Mouse (Mus musculus) CH12.LX (cell line): ENCODE measurements at regions not wholly inside any gene's neighbourhood (a gene's known extent, or its start where the extent isn't known, plus 50 kb on each side); places are given as distances from the start of the nearest gene placed in this dataset.

Experiments
- DNase-seq: peaks from one replicate; pipeline ENCODE4 v3.0.0-alpha.2; 2013; ENCODE audit errors: extremely low read depth
- H3K27ac ChIP-seq: 2 replicates; pipeline ENCODE4 v1.5.1; 2012; ENCODE audit warnings: low read depth, mild to moderate bottlenecking, control low read depth, moderate library complexity; ENCODE audit not compliant: insufficient read depth
- H3K27me3 ChIP-seq: replicated peaks from 2 replicates; pipeline ENCODE3; 2012; ENCODE audit warnings: inconsistent platforms
- H3K36me3 ChIP-seq, 2 experiments: replicated peaks in 1 of 2; 2 replicates each; pipeline versions ENCODE3 to v1.6.1; 2012; ENCODE audit warnings: inconsistent platforms in 1 of 2, low read length in 1 of 2, mild to moderate bottlenecking in 1 of 2, mixed read lengths in 1 of 2, moderate library complexity in 1 of 2; ENCODE audit not compliant: control insufficient read depth in 1 of 2, insufficient read depth in 1 of 2
- H3K4me1 ChIP-seq, 2 experiments: 2 replicates each; pipeline ENCODE4 v1.6.1; 2012; ENCODE audit warnings: inconsistent platforms in 1 of 2, moderate library complexity in 1 of 2; ENCODE audit not compliant: insufficient read depth in 2 of 2, control insufficient read depth in 1 of 2
- H3K4me2 ChIP-seq: 2 replicates; pipeline ENCODE4 v1.6.1; 2012; ENCODE audit warnings: low read depth, mild to moderate bottlenecking, control low read depth; ENCODE audit not compliant: poor library complexity, insufficient read depth, severe bottlenecking
- H3K4me3 ChIP-seq, 3 experiments: fragments of 150-350 bp in 1 of 3; sonication (generic) in 1 of 3; replicated peaks in 1 of 3; 2 replicates each; pipeline versions ENCODE3 to v1.5.1; 2011 to 2012; ENCODE audit warnings: low read depth in 2 of 3, low read length in 2 of 3, mild to moderate bottlenecking in 2 of 3, moderate library complexity in 2 of 3, control low read depth in 1 of 3, improper control_type of control experiment in 1 of 3, inconsistent platforms in 1 of 3, mixed read lengths in 1 of 3; ENCODE audit not compliant: poor library complexity in 1 of 3
- H3K79me2 ChIP-seq: replicated peaks from 2 replicates; pipeline ENCODE4 v1.6.1; 2012; ENCODE audit warnings: mild to moderate bottlenecking, moderate library complexity; ENCODE audit not compliant: control insufficient read depth, poor library complexity, insufficient read depth, severe bottlenecking; ENCODE audit errors: extremely low read depth
- H3K9ac ChIP-seq: 2 replicates; pipeline ENCODE4 v1.6.1; 2012; ENCODE audit warnings: low read depth, mild to moderate bottlenecking, control low read depth, moderate library complexity; ENCODE audit not compliant: insufficient read depth
- H3K9me3 ChIP-seq: replicated peaks from 2 replicates; pipeline ENCODE3; 2012; ENCODE audit warnings: low read length, inconsistent platforms, mixed read lengths
- CTCF ChIP-seq, 2 experiments: IDR thresholded peaks in 1 of 2; conservative IDR thresholded peaks in 1 of 2; 2 replicates each; pipeline ENCODE4 v1.5.1; 2011 to 2012; ENCODE audit warnings: low read depth in 2 of 2, low read length in 2 of 2, improper control_type of control experiment in 1 of 2, inconsistent platforms in 1 of 2, mild to moderate bottlenecking in 1 of 2, moderate library complexity in 1 of 2
- E2F4 ChIP-seq: IDR thresholded peaks from 2 replicates; pipeline ENCODE4 v1.6.1; 2011; ENCODE audit warnings: low read depth, low read length, improper control_type of control experiment; ENCODE audit not compliant: insufficient replicate concordance
- ELF1 ChIP-seq: IDR thresholded peaks from 2 replicates; pipeline ENCODE4 v1.6.1; 2014; ENCODE audit warnings: low read depth, mild to moderate bottlenecking, inconsistent platforms, low read length, improper control_type of control experiment
- EP300 ChIP-seq: IDR thresholded peaks from 2 replicates; pipeline ENCODE4 v1.6.1; 2011; ENCODE audit warnings: low read length, improper control_type of control experiment
- ETS1 ChIP-seq: conservative IDR thresholded peaks from 2 replicates; pipeline ENCODE4 v1.6.1; 2012; ENCODE audit warnings: low read depth, mild to moderate bottlenecking, inconsistent platforms, low read length, improper control_type of control experiment, moderate library complexity
- GABPA ChIP-seq: IDR thresholded peaks from 2 replicates; pipeline ENCODE4 v1.6.1; 2012; ENCODE audit warnings: low read depth, low read length, improper control_type of control experiment, inconsistent platforms; ENCODE audit not compliant: insufficient replicate concordance
- MAZ ChIP-seq: IDR thresholded peaks from 2 replicates; pipeline ENCODE4 v1.6.1; 2012; ENCODE audit warnings: low read depth, mild to moderate bottlenecking, inconsistent platforms, low read length, improper control_type of control experiment, moderate library complexity
- MYC ChIP-seq: IDR thresholded peaks from 2 replicates; pipeline ENCODE4 v1.6.1; 2011; ENCODE audit warnings: low read depth, mild to moderate bottlenecking, improper control_type of control experiment, low read length
- NRF1 ChIP-seq: IDR thresholded peaks from 2 replicates; pipeline ENCODE4 v1.6.1; 2014; ENCODE audit warnings: low read depth, mild to moderate bottlenecking, inconsistent platforms, low read length, improper control_type of control experiment, moderate library complexity
- PAX5 ChIP-seq: IDR thresholded peaks from 2 replicates; pipeline ENCODE4 v1.6.1; 2012; ENCODE audit warnings: low read length, inconsistent platforms, mixed read lengths
- POLR2A ChIP-seq: IDR thresholded peaks from 2 replicates; pipeline ENCODE4 v1.6.1; 2011; ENCODE audit warnings: low read depth, mild to moderate bottlenecking, improper control_type of control experiment, low read length
- SMC3 ChIP-seq: IDR thresholded peaks from 2 replicates; pipeline ENCODE4 v1.6.1; 2011; ENCODE audit warnings: low read depth, low read length, improper control_type of control experiment
- TCF12 ChIP-seq: IDR thresholded peaks from 2 replicates; pipeline ENCODE4 v1.6.1; 2014; ENCODE audit warnings: low read depth, mild to moderate bottlenecking, inconsistent platforms, low read length, improper control_type of control experiment
- ZKSCAN1 ChIP-seq: IDR thresholded peaks from 2 replicates; pipeline ENCODE4 v1.6.1; 2012; ENCODE audit warnings: low read depth, inconsistent platforms, low read length, improper control_type of control experiment, borderline replicate concordance
- ZMIZ1 ChIP-seq: IDR thresholded peaks from 2 replicates; pipeline ENCODE4 v1.6.1; 2012; ENCODE audit warnings: low read depth, mild to moderate bottlenecking, inconsistent platforms, low read length, improper control_type of control experiment
- dilution Hi-C: fragments of 300-500 bp; cut with MboI; formaldehyde crosslinking; loops from 2 replicates; pipeline ENCODE4 v1.14.3; 2020; ENCODE audit warnings: low sequenced_read_pairs; ENCODE audit not compliant: extremely low pct_unique_long_range_greater_than_20kb, extremely low pct_ligation_motif_present
- in situ Hi-C: fragments of 300-500 bp; cut with MboI; formaldehyde crosslinking; loops from 3 replicates; pipeline ENCODE4 v1.14.3; 2019; ENCODE audit warnings: low sequenced_read_pairs, low pct_ligation_motif_present, low pct_unique_long_range_greater_than_20kb, mixed read lengths

DNA sequence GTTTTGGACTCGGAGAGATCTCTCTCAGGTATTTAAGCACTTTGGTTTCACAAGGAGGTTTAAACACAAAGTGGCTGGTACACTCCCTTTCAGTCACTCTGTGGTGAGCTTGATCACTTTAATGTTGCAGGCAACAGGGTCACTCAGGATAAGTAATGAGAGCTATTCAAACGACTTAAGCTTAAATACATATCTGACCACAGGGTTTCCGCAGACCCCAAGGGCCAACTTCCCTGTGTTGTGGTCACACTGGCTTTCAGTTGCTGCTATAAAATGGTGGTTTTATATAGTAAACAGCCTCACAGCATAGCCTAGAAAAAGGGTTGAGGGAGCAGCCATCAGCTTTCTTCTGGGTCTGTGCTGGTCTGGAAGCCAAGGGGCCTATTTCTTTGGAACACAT lies 225.0 kb downstream of the Agtpbp1 start:
- DNase-seq, result no peak
- Histone ChIP-seq H3K27me3 (no peaks in the 10 kb centered on the region), H3K9me3 (peaks cover 78% of the 10 kb centered on the region), H3K27ac (no peak overlapping the region), H3K79me2 (no peaks in the 10 kb centered on the region), H3K36me3 (no peaks in the 10 kb centered on the region), H3K4me1 (no peaks in the 10 kb centered on the region), H3K4me3 (no peak overlapping the region), H3K9ac (no peak overlapping the region), H3K4me2 (no peak overlapping the region)
- dilution Hi-C loops (no loop called here), in situ Hi-C loops (no loop called here)
- TF ChIP-seq POLR2A, result no peak
- no peak for TF ChIP-seq ETS1
- no peak for TF ChIP-seq EP300
- TF ChIP-seq ELF1, result no peak
- no peak for TF ChIP-seq NRF1
- no peak for TF ChIP-seq TCF12

DNA sequence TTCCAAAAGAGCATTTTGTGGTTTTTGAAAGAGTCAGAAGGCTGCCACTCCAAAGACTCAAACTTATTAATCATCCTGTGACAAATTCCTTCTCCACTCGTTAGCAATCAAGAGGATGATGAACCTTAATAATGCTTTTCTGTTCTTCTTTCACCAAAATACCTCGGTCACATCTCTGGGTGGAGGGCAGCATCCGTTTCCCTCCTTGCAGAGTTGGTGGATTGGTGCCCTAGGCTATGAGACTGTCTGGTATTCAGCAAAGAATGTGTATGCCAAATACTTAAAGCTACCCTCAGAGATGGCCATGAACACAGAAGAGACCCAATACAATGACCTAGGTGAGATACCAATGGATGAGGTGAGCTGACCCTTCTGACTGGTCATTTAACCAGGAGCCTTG lies 226.6 kb downstream of the Agtpbp1 start:
- H3K4me2 ChIP-seq, result no peak overlapping the region
- H3K27ac ChIP-seq, result no peak overlapping the region
- H3K9ac ChIP-seq, result no peak overlapping the region
- DNase-seq, result no peak
- in situ Hi-C loops, result no loop called here
- H3K27me3 ChIP-seq, result no peaks in the 10 kb centered on the region
- no peaks in the 10 kb centered on the region for H3K36me3 ChIP-seq
- H3K9me3 ChIP-seq, result peaks cover 81% of the 10 kb centered on the region
- H3K4me3 ChIP-seq, result no peak overlapping the region
- H3K79me2 ChIP-seq, result no peaks in the 10 kb centered on the region
- dilution Hi-C loops, result no loop called here
- TF ChIP-seq E2F4 (no peak), MAZ (no peak), PAX5 (no peak), ZMIZ1 (no peak), CTCF (conservative IDR thresholded peaks at IDR 0.05 in 1 of 2, IDR thresholded peaks at IDR 0.05 in 1 of 2; ENCODE audit: low read depth in 2 of 2, low read length in 2 of 2) (no peak), SMC3 (no peak), MYC (no peak), GABPA (no peak)
- no peaks in the 10 kb centered on the region for H3K4me1 ChIP-seq

DNA sequence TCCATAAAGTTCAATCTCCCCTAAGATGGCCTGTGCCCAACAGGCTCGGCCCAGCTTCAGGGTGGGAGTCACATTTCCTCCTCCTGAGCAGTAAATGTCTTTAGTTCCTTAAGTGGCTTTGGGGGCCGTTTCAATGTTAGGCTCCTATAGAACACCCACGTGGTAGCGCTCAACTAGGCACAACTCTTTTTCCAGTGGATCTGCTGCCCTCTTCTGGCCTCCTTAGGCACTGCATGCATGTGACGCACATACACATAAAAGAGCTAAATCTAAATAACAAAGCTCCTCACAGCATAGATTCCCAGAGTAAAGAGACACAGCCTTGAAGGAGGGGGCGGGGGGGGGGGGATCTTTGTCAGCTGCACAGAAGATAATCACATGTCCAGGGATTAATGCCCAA lies 233.6 kb downstream of the Agtpbp1 start:
- no peaks in the 10 kb centered on the region for H3K79me2 ChIP-seq
- no peaks in the 10 kb centered on the region for H3K36me3 ChIP-seq
- H3K4me3 ChIP-seq, result no peak overlapping the region
- peaks cover 76% of the 10 kb centered on the region for H3K9me3 ChIP-seq
- peak; percentile 1 for DNase-seq
- no peak overlapping the region for H3K27ac ChIP-seq
- dilution Hi-C loops, result no loop called here
- TF ChIP-seq ZKSCAN1, result no peak
- 0 out of 4 replicates have a peak, but pooled peaks of 1 of the 2 experiments have one; percentile 8 for TF ChIP-seq CTCF (conservative IDR thresholded peaks at IDR 0.05 in 1 of 2, IDR thresholded peaks at IDR 0.05 in 1 of 2; ENCODE audit: low read depth in 2 of 2, low read length in 2 of 2)
- TF ChIP-seq NRF1, result no peak
- TF ChIP-seq, all 38 proteins: peak for 1
- no peaks in the 10 kb centered on the region for H3K4me1 ChIP-seq
- no peak overlapping the region for H3K9ac ChIP-seq
- no peak overlapping the region for H3K4me2 ChIP-seq
- in situ Hi-C loops, result no loop called here
- no peaks in the 10 kb centered on the region for H3K27me3 ChIP-seq
